Mouse (Mus musculus): ENCODE data around the gene Grin2c.
A peak's percentile ranks its signal among the peaks of the same experiment; 100 is the strongest.

The Grin2c gene

GRCm38 (mm10) chr11:115283486-115283765 lies 16.4 kb upstream of the Grin2c start:
- DNase-seq = peak in 1 of 2 experiments; percentile 39

GRCm38 (mm10) chr11:115282723-115283485 lies 15.9 kb upstream of the Grin2c start:
- peak; percentile 50 to 55 for DNase-seq

GRCm38 (mm10) chr11:115282295-115282694 lies 15.3 kb upstream of the Grin2c start:
- peak; percentile 64 to 70 for DNase-seq

DNA sequence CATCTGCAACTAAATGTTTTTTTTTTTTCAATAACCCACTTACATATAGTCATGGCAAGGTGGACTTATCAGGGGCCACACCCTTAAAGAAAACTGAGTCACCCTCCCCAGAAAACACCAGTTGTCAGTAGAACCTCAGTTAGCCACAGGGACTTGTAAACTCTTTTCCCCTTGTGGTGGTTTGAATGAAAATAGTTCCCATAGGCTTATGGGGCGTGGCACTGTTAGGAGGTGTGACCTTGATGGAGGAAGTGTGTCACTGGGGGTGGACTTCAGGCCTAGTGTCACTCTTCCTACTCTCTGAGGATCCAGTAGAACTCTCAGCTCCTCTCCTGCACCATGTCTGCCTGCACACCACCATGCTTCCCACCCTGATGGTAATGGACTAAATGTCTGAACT lies 12.7 kb upstream of the Grin2c start:
- no peak for DNase-seq

DNA sequence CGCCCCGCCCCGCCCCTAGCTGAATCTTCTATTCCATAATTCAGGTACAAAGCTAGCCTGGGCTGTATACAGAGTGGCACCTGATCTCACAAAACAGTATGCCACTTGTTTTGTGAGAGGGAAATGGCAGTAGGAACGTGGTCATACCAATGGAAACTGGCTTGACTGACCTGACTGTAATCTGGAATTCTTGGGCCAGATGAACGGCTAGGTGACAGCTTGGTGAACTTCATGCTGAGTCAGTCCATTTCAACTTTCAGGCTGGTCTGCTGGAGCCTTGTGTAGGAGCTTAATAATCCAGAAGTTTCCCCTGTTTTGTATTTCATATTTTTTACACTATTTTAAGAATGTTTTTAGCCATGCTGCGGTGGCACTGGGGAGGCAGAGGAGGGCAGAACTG lies 11.1 kb upstream of the Grin2c start:
- no peak for DNase-seq

GRCm38 (mm10) chr11:115277604-115277975 lies 10.5 kb upstream of the Grin2c start:
- no peak for DNase-seq

DNA sequence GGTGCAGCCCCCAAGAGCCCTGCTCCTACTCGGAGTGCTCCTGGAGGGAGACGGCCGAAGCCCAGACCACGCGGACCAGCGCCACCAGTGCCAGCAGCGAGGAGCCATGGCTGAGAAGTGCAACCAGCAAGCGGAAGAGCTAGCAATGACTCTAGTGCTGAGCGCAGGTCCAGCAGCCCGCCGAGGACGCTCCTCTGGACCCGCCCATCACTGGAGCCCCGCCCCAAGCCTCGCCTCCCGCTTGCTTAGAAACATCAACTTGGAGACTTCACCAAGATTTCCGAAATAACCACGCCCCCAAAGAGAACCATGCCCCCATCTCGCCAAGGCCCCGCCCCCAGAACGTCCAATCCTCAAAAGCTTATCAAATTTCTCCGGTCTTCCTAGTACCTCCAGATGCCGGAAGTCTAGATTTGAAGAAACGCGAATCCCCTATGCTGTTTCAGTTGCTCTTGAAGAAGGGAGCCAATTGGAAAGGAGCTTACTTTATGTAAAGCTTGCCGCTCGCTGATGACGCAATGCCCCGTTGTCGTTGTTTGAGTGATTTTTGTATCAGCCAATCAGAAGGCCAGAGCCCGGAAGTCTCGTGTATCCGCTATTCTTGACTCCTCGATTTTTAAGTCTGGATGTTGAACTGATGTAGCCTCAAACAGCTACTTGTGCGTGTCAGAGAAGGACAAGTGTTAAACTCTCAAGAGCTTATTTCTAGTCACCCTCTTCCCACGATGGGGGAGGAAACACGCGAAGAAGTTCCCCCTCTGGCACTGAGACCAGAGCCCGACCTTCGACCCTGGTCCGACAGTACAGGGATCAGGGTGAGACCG lies 9.9 kb upstream of the Grin2c start, which contains the start of gene Fdxr:
TSS of gene Fdxr (minus strand) at position 271 of the 824 bp plus-strand sequence.
- peak; percentile 98 to 99 for DNase-seq

- peak in 1 of 2 experiments; percentile 34 for DNase-seq
Measured at GRCm38 (mm10) chr11:115275954-115276353, 8.9 kb upstream of the Grin2c start.

DNA sequence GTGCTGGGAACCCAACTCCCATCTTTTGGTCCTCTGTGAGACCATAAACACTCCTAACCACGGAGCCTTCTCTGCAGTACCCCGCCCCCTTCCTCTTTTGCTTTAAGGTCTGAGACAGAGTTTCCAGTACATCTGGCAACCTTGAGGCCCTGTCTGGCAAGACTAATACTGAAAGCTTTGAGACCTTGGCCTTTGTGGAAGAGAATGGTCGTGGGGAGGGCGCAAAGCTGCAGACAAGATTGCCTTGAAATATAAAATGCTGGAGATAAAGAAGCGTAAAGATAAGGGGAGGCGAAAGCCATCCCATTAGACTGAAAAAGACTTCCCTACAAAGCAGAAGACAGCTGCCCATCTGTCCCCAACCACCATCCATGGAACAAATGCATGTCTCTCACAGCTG lies 8.5 kb upstream of the Grin2c start:
- no peak for DNase-seq

- DNase-seq = no peak
Measured at GRCm38 (mm10) chr11:115274771-115275170, 7.7 kb upstream of the Grin2c start.

DNA sequence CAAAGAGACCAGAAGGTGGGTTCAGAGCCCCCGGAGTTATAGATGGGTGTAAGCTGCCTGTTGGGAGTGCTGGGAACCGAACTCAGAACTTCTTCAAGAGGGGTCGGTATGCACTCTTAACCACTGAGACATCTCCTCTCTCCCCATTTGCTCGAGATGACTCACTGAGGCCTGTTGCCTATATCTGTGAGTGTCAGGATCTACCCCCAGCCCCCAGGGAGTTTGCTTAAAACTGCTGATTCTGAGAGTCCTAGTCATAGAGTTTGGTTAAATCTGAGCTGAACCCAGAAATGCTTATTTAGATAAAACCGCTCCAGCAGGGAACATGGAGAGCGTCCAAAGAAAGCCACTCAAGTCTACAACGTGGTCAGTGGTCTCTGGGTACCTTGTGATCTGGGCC lies 7.1 kb upstream of the Grin2c start:
- no peak for DNase-seq

DNA sequence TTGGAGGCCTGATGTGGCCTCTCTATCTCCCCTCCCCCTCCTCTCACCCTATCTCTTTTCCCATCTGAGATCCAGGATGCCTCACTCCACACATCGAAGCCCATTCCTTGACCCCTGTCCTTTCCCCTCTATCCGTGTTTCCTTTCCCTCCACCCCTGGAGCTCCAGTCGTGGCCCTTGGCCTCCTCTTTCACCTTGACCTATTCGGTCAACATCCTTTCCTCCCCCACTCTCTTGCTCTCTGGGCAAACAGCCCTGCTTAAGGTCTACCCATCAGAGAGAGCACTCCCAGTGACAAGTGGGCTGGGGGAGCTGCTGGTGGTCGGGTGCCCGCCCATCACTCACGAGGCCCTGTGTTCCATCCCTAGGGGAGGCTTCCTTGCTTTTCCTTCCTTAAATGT lies 6.7 kb upstream of the Grin2c start:
- DNase-seq = no peak

- DNase-seq = no peak
Measured at GRCm38 (mm10) chr11:115272894-115273498, 6.0 kb upstream of the Grin2c start.

- no peak for DNase-seq
Measured at GRCm38 (mm10) chr11:115271481-115271880, 4.4 kb upstream of the Grin2c start.

DNA sequence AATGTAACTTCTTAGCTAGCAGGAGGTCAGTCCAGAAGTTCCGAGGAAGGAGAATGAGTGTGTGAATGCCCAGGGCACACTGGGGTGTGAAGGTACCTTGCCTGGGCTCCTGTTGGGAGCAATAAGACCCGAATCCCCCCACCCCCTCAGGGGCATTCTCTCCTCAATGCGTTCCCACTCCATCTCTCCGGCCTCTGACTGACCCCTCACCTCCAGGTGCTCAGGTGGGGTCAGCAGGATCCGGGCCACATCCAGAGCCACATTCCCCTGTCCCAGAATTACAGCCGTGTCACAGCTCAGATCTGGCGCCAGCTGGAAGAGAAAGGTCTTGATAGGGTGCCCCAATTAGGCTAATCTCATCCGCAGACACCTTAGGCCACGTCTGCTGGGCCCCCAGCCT lies 4.0 kb upstream of the Grin2c start:
- DNase-seq = no peak

DNA sequence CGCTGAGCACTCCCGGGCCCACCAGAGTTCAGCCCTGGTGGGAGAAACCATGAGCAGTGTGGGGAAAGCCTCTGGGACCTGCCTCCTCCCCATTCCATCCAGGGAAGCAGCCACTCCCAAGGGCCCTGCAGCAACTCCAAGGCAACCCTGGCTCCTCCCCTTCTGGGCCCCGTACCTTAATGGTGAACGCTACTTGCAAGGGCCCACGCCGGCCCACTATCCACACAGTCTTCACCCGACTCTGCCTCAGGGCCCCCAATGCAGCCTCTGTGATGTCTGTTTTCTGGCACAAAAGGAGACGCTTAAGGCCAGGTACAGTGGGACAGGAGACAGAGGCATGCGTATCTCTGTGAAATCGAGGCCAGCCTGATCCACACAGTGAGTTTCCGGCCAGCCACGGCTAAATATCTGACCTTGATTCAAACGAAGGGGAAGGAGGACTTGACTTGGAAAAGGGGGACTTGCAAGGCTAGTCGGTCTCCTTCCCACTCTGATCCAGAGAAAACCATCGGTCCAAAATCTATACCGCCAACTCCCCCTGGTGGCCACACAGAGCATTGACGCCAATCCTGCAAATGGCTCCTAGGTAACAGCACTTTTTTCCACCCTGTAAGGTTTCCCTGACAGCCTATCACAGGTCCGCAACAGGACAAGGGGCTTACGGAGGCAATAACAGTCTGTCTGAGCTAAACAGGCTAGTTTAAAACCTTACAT lies 3.3 kb upstream of the Grin2c start:
- DNase-seq = peak; percentile 93 to 95

- DNase-seq = peak in 1 of 2 experiments; percentile 38
Measured at GRCm38 (mm10) chr11:115269330-115270066, 2.5 kb upstream of the Grin2c start.

DNA sequence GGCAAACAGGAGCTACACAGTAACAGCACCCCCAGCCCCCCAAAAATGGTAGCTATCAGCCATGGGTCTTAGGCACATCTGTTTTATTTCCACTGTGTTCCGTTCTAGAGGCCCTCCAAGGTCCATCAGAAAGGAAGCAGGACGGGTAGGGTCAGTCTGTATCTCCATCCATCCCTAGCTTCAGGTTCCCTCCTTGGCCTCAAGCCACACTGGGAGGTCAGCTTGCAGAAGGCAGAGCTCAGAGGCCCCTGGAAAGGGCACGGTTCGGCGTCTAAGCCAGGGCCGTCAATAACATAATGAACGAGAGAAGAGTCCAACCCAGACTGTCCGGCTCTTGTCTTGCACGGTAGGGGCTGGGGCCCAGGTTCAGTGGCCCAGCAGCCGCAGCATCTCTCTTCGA lies 915 bp upstream of the Grin2c start:
- DNase-seq = no peak

DNA sequence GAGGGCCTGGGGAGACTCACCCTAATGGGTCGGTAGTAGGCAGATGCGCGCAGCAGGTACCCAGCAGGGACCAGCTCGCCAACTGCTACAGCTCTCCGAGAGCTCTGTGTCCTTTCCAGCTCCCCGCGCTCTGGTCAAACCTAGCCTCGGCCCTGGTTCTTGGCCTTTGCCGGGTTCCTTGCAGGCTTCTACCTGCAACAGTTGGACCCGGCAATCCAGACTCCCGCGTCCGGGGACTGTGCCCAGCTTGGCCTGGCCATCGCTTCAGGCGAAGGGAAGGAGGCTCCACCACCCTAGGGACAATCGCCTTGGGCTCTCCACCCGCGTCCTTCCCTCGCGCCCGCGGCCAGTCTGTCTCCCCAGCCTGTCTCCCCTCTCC lies 654 bp downstream of the Grin2c start:
- peak; percentile 62 to 67 for DNase-seq

DNA sequence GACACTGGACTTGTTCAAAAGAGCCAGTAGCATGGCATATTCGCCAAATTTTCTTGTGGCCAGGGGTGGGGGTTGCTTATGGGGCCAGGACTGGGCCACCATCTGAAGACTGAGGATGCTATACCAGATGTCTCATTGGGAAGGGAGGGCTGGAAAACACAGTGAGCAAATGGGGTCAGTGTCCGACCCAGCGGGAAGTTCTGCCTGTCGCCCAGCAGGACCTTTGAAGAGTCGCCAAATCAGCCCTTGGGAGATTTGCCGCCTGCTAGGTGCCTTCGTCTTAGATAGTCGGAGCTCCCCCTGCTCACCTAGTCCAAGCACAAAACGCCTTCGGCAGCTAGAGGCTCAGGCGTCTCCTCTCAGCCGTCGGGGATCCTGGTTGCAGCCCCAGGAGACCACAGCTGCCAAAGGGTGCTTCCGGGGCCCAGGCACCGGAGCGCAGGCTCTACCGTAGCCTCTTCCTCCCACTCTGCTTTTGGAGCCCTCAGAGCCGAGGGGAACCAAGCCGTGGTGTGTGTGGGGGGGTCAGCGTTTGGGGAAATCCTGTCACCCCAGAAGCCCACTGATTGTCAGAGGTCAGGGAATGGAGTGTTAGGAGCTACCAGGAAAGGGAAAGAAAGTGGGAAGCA lies 1.2 kb downstream of the Grin2c start:
- peak; percentile 60 to 67 for DNase-seq

GRCm38 (mm10) chr11:115264862-115265668 lies 2.0 kb downstream of the Grin2c start:
- DNase-seq = peak; percentile 74 to 80

Measured in cerebellum, postnatal 10 days (tissue).